Mouse (Mus musculus) heart, postnatal 25 days (tissue): ENCODE measurements around the gene Kcnk12. TPM values are rescaled to one million over a fixed set of nuclear protein-coding genes. Genes with fewer than 3 reads are reported as not detected.

Experiments
- DNase-seq: peaks from one replicate; pipeline ENCODE4 v3.0.0; 2022; ENCODE audit warnings: low spot score
- intact Hi-C: fragments of 180-260 bp; cut with DNase I; formaldehyde crosslinking; loops from one replicate; pipeline ENCODE4 v1.15.1; 2025
- total RNA-seq, 2 experiments: library from RNA; stranded (reverse); gene quantifications; 2 replicates each; pipeline ENCODE4 v1.2.3; 2021

The Kcnk12 gene
- total RNA-seq, 2 experiments from 2014 or later: not detected

DNA sequence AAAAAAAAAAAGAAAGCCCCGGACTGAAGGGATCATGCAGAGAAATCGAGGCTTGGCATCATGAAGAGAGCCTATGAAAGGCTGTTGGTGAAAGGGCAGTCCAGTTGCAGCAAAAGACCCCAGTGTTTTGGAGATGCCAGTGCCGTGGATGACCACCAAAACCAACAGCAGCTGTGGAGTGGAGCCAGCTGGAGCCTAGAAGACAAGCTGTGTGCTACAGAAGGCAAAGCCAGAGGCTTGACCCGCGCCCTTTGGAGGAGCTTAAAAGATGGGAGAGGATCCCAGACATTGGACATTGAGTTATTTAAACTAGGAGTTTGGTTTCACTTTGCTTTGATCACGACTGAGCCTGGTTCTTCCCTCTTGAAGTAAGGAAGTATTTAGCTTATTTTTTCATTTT lies 9.6 kb downstream of the Kcnk12 start:
- DNase-seq: no peak
- intact Hi-C loops: no loop called here

DNA sequence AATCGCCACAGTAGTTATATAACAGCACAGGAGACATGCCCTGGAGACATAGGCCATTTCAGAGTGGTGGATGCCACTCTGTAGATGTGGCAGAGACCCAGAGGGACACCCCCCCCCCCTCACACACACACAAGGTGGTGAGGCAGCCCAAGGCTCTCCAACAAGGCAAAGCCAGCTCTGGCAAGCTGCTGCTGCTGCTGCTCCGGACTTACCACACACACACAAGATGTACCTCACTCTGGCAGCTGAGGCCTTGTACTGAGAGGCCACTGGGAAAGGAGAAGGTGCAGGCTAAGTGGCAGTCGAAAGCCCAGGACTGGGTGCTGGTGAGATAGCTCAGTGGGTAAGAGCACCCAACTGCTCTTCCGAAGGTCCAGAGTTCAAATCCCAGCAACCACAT lies 10.1 kb downstream of the Kcnk12 start:
- no peak for DNase-seq
- intact Hi-C loops: no loop called here

DNA sequence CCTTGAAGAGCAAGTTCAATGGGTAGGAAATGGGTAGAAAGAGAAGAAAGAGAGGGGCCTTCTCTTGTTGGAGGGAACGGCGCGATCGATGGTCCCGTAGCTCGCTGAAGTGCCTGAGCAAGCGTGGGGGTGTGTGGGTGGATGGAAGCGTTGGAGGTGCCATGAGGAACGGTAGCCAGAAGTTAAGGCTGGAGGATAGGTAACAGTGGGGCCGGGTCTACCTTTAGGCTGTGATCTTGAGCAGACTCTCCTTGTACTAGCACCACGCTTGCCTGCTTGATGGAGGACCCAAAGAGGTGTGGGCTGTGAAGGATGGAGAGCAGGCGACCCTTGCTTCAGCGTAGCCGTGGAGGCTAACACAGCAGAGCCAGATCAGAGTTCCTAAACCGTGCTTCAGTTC lies 12.1 kb downstream of the Kcnk12 start:
- DNase-seq: no peak
- intact Hi-C loops: no loop called here

DNA sequence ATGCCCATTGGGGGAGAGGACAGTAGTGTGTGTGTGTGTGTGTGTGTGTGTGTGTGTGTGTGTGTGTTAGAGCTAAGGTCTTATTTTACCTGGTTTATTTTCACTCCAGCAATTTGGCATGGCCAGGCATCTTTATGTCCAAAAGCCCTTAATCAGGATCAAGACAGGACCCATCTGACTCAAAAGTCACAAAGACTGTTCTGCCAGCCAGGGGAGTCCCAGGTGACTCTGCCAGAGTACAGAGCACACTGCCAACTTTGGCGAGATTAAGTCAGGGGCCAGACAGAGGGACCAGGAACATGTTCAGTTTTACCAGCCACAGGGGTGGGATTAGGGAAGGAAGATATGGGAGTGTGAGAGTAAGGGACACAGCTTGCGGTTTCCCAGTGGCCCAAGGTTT lies 12.9 kb downstream of the Kcnk12 start:
- DNase-seq: no peak
- intact Hi-C loops: no loop called here

DNA sequence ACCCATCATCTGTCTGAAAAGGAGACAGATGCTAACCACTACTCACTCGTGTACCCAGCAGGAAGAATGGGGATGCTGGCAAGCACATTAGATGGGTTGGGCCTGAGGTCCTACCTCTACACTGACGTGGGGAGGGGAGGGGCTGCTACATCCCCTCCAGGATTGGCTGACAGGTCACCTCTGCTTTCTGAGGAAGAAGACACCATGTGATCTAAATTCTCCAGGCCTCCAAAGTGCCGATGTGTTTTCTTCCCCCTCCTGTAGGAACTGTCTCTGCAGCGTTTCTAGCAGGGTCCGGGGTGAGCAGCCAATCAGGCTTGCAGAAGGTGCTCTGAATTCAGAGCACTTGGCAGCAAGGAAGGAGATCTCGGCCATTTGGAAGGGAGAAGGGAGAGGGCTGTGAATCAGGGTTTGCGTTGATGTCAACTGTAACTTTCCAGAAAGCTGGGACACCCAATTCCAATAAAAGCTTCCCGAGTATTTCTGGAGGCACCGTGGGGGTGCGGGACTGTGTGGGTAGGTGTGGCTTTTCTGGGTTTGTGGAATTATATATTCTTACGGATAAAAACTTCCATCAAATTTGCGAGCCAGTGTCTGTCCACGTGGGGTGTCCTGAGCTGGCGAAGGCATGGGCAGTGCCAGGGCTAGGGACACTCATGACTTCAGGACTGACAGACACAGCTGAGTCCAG lies 13.5 kb downstream of the Kcnk12 start:
- intact Hi-C loops: no loop called here
- DNase-seq: no peak

DNA sequence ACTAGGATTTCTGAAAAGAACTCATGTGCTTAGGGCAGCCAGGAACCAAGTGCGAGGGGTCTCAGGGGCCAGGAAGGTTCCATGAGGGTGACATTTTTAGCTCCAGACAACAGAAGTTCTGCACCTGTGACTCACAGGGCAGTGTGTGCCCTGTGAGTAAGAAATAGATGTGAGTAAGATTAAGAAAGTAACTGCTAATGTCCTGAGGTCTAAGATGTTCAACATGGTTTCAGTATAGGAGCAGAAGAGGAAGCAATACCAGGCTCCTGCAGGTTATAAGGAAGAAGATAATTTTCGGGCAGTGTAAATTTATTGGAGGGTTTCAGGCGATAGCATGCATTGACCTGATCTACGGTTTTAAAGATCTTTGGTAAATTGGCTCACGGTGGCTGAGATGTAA lies 16.6 kb downstream of the Kcnk12 start:
- intact Hi-C loops: no loop called here
- DNase-seq: no peak

DNA sequence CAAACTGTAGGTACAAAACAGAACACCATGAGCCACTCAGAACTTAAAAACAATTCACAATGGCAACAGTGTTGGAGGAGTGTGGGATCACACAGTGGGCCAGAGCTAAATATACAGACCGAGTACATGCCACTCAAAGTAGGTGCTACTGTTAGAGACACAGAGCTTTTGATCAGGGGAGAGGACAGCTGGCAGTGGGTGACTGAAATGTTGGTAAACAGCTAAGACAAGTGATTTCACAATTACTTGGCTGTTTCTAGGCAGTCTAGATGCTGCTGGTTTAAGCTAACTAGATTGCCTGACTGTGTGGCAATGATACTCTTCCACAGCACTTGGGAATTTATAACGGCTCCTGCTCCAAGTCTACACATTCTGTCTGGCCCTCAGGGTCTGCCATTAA lies 17.6 kb downstream of the Kcnk12 start:
- intact Hi-C loops: no loop called here
- DNase-seq: no peak

DNA sequence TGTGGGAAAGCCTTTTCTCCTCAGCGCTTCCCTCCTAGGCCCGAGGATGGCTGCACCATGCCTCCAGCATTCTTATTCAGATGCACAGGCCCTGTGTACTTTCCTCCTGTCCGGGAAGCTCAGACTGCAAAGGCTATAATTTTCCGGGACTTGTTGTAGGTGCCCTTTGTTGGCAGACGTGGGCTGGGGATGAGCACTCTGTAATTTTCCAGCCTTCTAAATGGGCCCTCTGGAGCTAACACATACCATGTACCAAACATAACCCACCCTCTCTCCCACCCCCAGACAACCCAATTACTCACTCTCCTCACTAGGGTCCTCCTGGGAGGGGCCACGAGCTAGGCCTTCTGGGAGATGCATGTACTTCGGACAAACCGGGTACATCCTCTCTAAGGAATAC lies 22.8 kb downstream of the Kcnk12 start:
- DNase-seq: no peak
- intact Hi-C loops: no loop called here

DNA sequence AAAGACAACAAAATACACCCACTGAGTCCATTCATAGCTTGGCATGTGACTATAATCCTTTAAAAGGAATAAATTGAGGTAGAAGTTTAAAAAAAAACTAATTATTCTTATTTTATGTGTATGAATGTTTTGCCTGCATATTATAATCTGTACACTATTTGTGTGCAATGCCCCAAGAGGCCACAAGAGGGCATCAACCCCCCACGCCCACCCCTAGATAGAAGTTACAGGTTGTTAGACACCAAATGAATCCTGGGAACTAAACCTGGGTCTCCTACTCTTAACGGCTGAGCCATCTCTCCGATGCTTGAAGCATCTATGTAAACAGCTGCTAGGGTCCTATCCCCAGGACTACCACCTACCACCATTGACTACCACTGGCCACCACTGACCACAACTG lies 24.6 kb downstream of the Kcnk12 start:
- intact Hi-C loops: no loop called here
- DNase-seq: no peak

DNA sequence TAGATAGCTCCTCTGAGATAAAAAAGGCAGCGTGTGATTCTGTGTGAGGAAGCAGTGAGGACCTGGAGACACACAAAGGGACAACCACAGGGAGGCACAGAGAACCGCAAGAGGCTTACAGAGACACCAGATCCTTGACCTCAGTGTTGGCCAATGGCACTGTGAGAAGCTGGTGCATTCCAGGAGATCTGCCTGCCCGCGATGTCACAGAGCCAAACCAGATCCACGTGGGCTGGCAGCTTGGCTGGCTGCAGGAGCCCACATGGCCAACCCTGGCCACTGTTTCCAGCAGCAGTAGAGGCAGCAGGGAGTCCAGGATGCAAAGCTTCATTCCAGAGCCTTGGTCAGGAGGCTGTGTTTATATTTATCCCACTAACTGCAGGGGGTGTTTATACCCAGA lies 27.0 kb downstream of the Kcnk12 start:
- intact Hi-C loops: no loop called here
- DNase-seq: no peak

DNA sequence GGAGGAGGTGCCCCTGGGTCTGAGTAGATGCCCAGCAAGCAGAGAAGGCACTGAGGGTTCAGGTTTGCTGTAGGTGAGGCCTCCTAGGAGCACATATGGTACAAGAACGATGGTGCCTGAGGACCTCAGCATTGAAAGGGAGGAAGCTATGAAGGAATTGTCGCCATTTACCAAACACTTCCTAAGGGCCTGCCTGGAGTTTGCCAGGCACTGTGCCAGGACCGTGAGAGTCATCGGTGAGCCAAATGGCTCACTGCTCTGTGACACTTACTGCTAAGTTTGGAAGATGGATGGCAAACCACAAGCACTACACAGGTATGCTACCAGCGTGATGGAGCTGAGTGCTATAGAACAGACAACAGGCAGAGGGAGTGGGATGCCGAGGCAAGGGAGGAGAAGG lies 30.9 kb downstream of the Kcnk12 start:
- intact Hi-C loops: no loop called here
- no peak for DNase-seq

DNA sequence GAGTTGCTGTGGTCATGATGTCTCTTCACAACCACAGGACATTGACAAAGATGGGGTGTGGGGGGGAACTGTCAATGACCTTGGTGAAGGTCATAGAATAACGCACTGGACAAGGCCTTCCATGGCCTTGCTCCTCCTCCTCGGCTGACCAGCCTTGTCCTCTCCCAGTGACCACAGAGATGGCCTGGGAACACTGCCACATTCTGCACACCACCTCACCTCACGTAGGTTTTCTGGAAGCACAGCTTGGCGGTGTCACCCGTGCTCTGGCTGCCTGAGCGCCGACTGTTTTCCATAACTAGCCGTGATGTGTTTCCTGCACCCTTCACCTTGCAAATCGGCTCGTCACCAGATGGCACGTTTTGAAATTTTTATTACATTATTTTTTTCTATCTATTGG lies 32.8 kb downstream of the Kcnk12 start:
- DNase-seq: no peak
- intact Hi-C loops: no loop called here

DNA sequence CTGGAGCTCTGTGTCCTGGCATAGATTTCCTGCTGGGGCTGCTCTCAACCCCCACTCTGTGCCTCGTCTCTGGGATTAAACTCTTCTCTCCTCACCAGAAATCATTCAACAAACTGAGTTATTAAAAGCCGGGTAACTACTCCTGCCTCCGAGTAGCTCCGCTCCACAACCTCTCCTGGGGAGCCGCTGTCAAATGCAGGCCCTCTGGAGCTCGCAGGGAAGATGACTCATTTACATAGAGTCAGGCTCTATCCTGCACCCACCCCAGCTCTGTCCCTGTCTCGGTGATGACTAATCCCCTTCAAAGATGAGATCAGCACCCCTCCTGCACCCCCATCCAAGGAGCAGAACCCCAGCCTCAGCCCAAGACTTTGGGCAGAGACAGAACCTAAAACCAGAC lies 34.6 kb downstream of the Kcnk12 start:
- intact Hi-C loops: no loop called here
- no peak for DNase-seq

DNA sequence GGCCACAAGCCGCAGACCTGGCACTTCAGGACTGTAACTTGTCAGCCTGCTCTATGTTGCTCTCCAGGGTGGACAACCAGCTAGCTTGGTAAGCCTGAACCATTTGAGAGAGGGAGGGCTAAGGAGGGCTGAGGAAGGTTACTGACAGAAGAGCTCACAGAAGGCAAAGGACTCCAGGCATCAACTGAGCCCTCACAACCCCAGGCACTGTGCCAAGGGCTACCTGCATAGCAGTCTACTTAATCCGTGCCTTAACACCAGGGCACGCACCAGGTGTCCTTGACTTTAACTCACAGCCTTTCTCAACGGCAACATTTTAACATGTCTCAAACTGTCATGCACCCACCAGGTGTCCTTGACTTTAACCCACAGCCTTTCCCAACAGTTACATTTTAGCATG lies 37.5 kb downstream of the Kcnk12 start:
- no peak for DNase-seq
- intact Hi-C loops: no loop called here

DNA sequence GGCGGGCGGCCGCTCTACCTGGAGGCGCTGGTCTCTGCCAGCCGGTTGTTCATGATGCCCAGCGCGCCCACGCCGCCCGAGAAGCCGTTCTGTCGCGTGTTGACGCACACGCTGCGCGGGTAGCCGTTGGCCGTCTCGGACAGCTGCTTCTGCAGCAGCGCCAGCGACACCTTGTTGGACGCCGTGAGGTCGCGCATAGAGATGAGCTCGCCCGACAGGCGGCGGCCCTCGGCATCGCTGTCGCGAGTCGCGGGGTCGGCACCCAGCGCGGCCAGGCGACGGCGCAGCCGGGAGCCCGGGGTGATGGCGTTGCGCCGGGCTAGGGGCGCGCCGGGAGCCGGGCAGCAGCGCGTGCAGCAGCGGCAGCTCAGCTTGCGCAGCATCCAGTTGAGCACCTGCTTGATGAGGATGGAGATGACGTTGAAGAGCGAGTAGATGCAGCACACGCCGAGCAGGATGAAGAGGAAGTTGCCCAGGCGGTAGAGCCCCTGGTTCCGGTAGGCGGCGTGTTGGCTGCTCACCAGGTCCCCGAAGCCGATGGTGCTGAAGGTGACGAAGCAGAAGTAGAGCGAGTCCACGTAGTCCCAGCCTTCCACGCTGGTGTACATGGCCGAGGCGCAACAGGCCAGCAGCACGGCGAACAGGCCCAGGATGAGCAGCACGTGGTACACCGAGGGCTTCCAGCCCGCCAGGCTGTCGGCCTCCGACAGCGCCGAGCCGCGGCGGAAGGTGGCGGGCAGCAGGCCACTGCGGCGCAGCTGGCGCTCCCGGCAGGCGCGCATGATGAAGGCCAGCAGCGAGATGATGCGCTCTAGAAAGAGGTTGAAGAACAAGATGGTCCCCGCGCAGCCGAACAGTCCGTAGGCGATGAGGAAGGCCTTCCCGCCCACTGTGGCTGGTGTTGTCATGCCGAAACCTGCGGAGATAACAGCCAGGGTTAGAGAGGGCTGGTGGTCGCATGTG lies 51.6 kb downstream of the Kcnk12 start:
- intact Hi-C loops: no loop called here
- DNase-seq: no peak

DNA sequence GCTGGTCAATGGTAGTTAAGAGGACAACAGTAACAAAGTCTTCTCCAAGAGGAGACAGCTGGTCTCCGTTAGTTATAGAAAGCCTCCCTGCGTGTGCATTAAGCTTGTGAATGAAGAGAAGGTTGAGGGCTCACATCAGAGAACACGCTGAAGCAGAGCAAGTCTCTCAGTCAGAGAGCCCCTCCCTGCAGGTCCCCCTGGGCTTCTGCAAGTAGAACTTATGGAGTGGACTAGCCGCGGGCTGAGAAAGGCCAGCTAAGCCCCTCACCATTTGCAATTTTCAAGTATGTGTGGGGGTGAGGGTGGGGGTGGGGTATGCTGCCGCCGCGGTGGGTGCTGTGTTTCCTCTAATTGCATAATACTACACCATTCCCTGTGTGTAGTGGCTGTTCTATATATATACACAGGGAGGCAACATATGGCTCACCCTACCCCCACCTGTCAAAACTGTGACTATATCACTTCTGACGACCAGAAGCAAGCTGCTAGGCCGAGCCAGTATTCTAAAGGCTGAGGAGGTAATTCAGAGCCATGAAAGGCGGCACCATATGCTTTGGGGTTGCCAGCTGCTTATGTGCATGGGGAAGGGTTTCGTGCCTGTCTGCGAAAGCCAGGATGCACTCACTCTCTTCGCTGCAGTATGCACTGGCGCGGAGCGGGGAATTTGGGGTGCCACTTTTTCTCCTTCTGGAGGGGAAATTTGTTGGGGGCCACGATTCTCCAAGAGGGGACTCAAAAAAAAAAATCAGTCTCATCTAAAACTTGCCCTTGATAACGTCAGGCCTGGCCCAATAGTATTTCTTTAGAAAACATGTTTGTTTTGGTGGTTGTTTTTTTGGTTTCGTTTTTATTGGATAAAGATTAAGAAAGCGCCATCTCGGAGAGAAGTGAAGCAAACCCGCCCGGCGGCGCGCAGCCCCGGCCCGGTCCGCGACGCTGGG lies 52.5 kb downstream of the Kcnk12 start:
- intact Hi-C loops: no loop called here
- DNase-seq: no peak

DNA sequence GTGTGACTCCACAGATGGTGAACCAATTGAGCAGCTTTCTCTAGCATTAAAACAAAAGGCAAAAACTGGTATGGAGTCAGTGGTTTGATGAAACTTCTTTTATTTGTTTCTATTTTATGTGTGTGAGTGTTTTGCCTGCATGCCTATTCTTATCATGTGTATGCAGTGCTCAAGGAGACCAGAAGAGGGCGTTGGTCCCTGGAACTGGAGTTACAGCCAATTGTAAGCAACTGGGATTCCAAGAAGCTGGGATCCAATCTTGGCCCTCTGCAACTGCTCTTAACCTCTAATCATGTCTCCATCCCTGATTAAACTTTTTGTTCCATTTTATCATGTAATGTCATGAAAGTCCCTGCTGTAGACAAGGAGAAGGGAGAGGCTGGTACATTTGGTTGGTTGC lies 58.0 kb downstream of the Kcnk12 start:
- intact Hi-C loops: no loop called here
- DNase-seq: no peak

DNA sequence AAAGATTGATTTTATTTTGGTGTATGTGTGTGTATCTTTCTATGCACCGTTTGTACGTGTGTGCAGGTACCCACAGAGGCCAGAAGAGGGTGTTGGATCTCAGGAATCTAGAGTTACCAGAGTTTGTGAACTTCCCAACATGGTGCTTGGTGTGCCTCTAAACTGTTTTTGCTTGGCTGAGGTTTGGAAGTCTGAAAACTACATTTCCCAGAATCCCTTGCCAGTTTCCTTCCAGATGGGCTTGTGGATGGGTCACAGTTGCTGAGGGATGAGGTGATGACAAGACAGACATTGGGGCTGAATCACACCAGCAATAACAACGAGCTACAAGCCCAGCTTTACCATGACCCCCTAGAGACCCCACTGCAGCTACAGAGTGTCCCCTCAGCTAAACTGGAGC lies 60.6 kb downstream of the Kcnk12 start:
- intact Hi-C loops: no loop called here
- DNase-seq: no peak

DNA sequence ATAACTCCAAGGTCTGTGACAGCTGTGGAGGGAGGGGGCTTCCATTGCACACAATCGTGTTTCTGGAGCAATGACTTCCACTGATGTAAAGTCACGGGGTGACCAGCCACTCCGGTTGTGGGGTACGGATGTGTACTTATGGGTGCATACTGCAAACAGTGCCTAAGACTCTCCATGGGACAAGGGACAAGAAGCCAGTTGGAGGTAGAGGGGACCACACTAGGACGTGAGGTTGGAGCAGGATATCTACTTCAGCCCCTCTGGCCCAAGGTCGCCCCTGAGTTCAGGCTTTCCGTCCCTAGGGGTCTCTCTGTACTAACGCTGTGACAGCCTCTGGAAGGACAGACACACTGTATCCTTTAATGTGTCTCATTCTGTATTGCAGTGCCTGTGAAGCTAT lies 63.3 kb downstream of the Kcnk12 start:
- intact Hi-C loops: no loop called here
- no peak for DNase-seq

DNA sequence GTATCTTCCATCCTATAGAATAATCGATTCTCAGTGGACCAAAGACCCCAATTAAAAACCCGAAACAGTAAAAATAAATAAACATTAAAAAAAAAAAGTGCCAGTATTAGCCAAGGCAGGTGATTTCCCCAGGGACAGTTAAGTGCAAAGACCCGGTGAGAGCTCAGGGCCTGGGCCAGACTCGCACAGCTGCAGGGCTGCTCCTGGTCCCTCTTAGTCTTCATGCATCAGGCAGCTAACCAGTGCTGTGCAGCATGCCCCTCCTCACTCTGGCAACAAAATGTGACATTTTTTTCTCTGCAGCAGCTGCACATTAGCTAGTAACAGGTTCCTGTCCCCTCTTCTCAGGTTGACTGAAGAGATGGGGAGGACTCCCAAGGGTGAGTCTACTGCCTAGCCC lies 65.8 kb downstream of the Kcnk12 start:
- no peak for DNase-seq
- intact Hi-C loops: no loop called here
